Mouse (Mus musculus) liver, embryonic 16.5 days (tissue): ENCODE measurements around the gene Apbb2. TPM values are rescaled to one million over a fixed set of nuclear protein-coding genes. Genes with fewer than 3 reads are reported as not detected.

ENCODE experiments used
- ATAC-seq: fragments of 200-750 bp; cut with Nextera tagmentation; 2 replicates; pipeline ENCODE4 v1.8.0; 2017; ENCODE audit warnings: low read depth, mild to moderate bottlenecking, moderate number of reproducible peaks, moderate library complexity
- H3K27ac ChIP-seq: fragments of 300-500 bp; sonication (generic); 2 replicates; pipeline ENCODE4 v1.5.1; 2014; ENCODE audit warnings: mild to moderate bottlenecking, low read length
- H3K27me3 ChIP-seq: fragments of 300-500 bp; sonication (generic); 2 replicates; pipeline ENCODE4 v1.6.1; 2014; ENCODE audit warnings: low read depth, low read length, mixed read lengths; ENCODE audit not compliant: control insufficient read depth, insufficient read depth
- H3K36me3 ChIP-seq: fragments of 300-500 bp; sonication (generic); 2 replicates; pipeline ENCODE4 v1.6.1; 2014; ENCODE audit warnings: mild to moderate bottlenecking; ENCODE audit not compliant: control insufficient read depth, insufficient read depth
- H3K4me1 ChIP-seq: fragments of 300-500 bp; sonication (generic); 2 replicates; pipeline ENCODE4 v1.6.1; 2014; ENCODE audit warnings: low read depth, low read length, mixed read lengths; ENCODE audit not compliant: control insufficient read depth
- H3K4me2 ChIP-seq: fragments of 300-500 bp; sonication (generic); 2 replicates; pipeline ENCODE4 v1.6.1; 2014; ENCODE audit warnings: low read depth, low read length, mixed read lengths
- H3K4me3 ChIP-seq: fragments of 300-500 bp; sonication (generic); 2 replicates; pipeline ENCODE4 v1.5.1; 2014; ENCODE audit warnings: low read depth, mild to moderate bottlenecking, low read length
- H3K9ac ChIP-seq: fragments of 300-500 bp; sonication (generic); 2 replicates; pipeline ENCODE4 v1.6.1; 2014; ENCODE audit warnings: low read depth, low read length
- H3K9me3 ChIP-seq: fragments of 300-500 bp; sonication (generic); replicated peaks from 2 replicates; pipeline ENCODE4 v1.6.1; 2016; ENCODE audit warnings: low read length; ENCODE audit not compliant: control insufficient read depth
- WGBS: fragments of 180-500 bp; shearing (Covaris S2); extraction: QIAGEN DNeasy Blood & Tissue Kit; methylation state at CpG from one replicate; pipeline ENCODE4 v1.1.7; 2014; ENCODE audit not compliant: insufficient replicate concordance; 5-methylcytosine and 5-hydroxymethylcytosine counted together
- polyA plus RNA-seq: library from polyadenylated mRNA; unstranded; fragments of >200 nt; fragmentation: Nextera tagmentation; extraction: Ambion mirVana; gene quantifications from 2 replicates; pipeline ENCODE4 v1.2.1, GENCODE M21; 2015

Gene Apbb2
- polyA plus RNA-seq, 1 experiment from 2014 or later: 5.6 TPM

- Histone ChIP-seq H3K27ac (no peak overlapping the region), H3K9me3 (no peaks in the 10 kb centered on the region), H3K27me3 (no peaks in the 10 kb centered on the region), H3K4me1 (no peaks in the 10 kb centered on the region), H3K4me3 (no peak overlapping the region), H3K4me2 (no peak overlapping the region), H3K36me3 (no peaks in the 10 kb centered on the region), H3K9ac (no peak overlapping the region)
- no peak for ATAC-seq
- 47% methylated on average over 3 of the region's 3 CpGs for WGBS
These were observed 22.3 kb downstream of the Apbb2 start for GRCm38 (mm10) chr5:66596296-66596695.

DNA sequence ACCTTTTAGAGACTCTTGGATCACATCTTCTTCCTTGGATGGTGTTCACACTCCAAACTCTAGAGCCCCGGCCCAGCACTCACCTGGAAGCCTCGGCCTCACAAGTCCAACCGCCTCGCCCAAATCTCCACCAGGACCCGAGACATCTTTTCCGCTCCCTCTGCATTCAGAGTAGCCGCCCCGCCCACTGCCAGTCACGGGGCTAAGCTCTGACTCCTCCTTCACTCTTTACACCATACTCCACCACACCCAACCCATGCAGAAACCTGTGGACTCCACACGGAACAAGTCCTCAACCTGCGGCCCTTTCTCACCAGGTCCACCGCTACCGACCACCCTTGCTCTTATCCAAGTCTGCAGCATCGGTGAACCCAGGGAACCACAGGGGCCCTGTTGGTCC is 23.7 kb downstream of the Apbb2 start:
- Histone ChIP-seq H3K9ac (no peak overlapping the region), H3K4me3 (no peak overlapping the region), H3K4me2 (no peak overlapping the region), H3K36me3 (no peaks in the 10 kb centered on the region), H3K27me3 (no peaks in the 10 kb centered on the region), H3K4me1 (no peaks in the 10 kb centered on the region), H3K27ac (no peak overlapping the region), H3K9me3 (no peaks in the 10 kb centered on the region)
- ATAC-seq: no peak
- 71% methylated on average over 14 of the region's 14 CpGs for WGBS

- WGBS: 62% methylated on average over 6 of the region's 6 CpGs
- no peaks in the 10 kb centered on the region for H3K36me3 ChIP-seq
These were observed 32.3 kb downstream of the Apbb2 start for GRCm38 (mm10) chr5:66586236-66586745.

GRCm38 (mm10) chr5:66583019-66583406 is 35.6 kb downstream of the Apbb2 start:
- no peak overlapping the region for H3K4me2 ChIP-seq
- no peak overlapping the region for H3K9ac ChIP-seq
- no peak for ATAC-seq
- no peaks in the 10 kb centered on the region for H3K4me1 ChIP-seq
- no peaks in the 10 kb centered on the region for H3K36me3 ChIP-seq
- 45% methylated on average over 4 of the region's 4 CpGs for WGBS
- H3K27me3 ChIP-seq: no peaks in the 10 kb centered on the region
- H3K27ac ChIP-seq: no peak overlapping the region
- H3K9me3 ChIP-seq: no peaks in the 10 kb centered on the region; the same call in 1 of the 2 replicates
- no peak overlapping the region for H3K4me3 ChIP-seq

More at GRCm38 (mm10) chr5:66586236-66586745, 32.3 kb downstream of the Apbb2 start:
- Histone ChIP-seq H3K9me3 (no peaks in the 10 kb centered on the region; the same call in 1 of the 2 replicates), H3K27ac (no peak overlapping the region), H3K9ac (no peak overlapping the region), H3K4me1 (no peaks in the 10 kb centered on the region), H3K4me3 (no peak overlapping the region), H3K4me2 (no peak overlapping the region), H3K27me3 (no peaks in the 10 kb centered on the region)
- ATAC-seq: no peak

GRCm38 (mm10) chr5:66582281-66583018 is 36.1 kb downstream of the Apbb2 start:
- Histone ChIP-seq H3K27ac (no peak overlapping the region; the same call in 1 of the 2 replicates), H3K36me3 (no peaks in the 10 kb centered on the region), H3K27me3 (no peaks in the 10 kb centered on the region), H3K9ac (no peak overlapping the region), H3K4me3 (no peak overlapping the region), H3K4me1 (no peaks in the 10 kb centered on the region), H3K4me2 (no peak overlapping the region), H3K9me3 (no peaks in the 10 kb centered on the region; the same call in 1 of the 2 replicates)
- WGBS: 72% methylated on average over 17 of the region's 17 CpGs
- ATAC-seq: peak; percentile 85

DNA sequence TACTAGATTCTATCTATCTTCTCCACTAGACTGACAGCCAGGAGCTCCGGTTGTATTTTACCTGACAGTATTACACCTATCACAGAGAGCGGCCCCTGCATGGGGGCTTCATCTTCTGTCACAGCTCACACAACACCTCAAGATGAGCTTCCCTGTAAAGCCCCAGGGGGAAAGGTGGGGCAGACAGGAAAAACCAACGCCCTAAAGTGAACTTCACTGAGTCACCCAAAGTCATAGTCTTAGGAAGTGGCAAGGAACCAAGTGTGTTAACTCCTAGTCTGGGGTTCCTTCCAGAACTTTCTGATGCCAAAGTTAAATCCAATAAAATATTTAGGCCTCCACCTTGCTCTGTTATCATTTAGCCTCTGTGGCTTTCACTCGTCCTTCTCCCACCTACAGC is 39.5 kb downstream of the Apbb2 start:
- Histone ChIP-seq H3K9ac (no peak overlapping the region), H3K4me1 (no peaks in the 10 kb centered on the region; the same call in 1 of the 2 replicates), H3K36me3 (no peaks in the 10 kb centered on the region), H3K27ac (no peak overlapping the region), H3K4me3 (no peak overlapping the region), H3K27me3 (no peaks in the 10 kb centered on the region), H3K9me3 (no peaks in the 10 kb centered on the region), H3K4me2 (no peak overlapping the region)
- 48% methylated on average over 4 of the region's 4 CpGs for WGBS
- ATAC-seq: no peak

- no peak overlapping the region for H3K27ac ChIP-seq
- no peak overlapping the region for H3K4me2 ChIP-seq
- H3K9ac ChIP-seq: no peak overlapping the region
- H3K27me3 ChIP-seq: no peaks in the 10 kb centered on the region
- no peak overlapping the region for H3K4me3 ChIP-seq
- H3K4me1 ChIP-seq: no peaks in the 10 kb centered on the region; the same call in 1 of the 2 replicates
- WGBS: 49% methylated on average over 9 of the region's 9 CpGs
- no peaks in the 10 kb centered on the region for H3K36me3 ChIP-seq
- no peaks in the 10 kb centered on the region for H3K9me3 ChIP-seq
- no peak for ATAC-seq
These were observed 42.3 kb downstream of the Apbb2 start for GRCm38 (mm10) chr5:66576299-66576698.

GRCm38 (mm10) chr5:66575148-66575547 is 43.4 kb downstream of the Apbb2 start:
- ATAC-seq: no peak
- Histone ChIP-seq H3K9me3 (no peaks in the 10 kb centered on the region), H3K27ac (no peak overlapping the region), H3K4me2 (no peak overlapping the region), H3K27me3 (no peaks in the 10 kb centered on the region), H3K36me3 (no peaks in the 10 kb centered on the region), H3K9ac (no peak overlapping the region), H3K4me3 (no peak overlapping the region), H3K4me1 (no peaks in the 10 kb centered on the region; the same call in 1 of the 2 replicates)
- WGBS: 63% methylated on average over 13 of the region's 13 CpGs

DNA sequence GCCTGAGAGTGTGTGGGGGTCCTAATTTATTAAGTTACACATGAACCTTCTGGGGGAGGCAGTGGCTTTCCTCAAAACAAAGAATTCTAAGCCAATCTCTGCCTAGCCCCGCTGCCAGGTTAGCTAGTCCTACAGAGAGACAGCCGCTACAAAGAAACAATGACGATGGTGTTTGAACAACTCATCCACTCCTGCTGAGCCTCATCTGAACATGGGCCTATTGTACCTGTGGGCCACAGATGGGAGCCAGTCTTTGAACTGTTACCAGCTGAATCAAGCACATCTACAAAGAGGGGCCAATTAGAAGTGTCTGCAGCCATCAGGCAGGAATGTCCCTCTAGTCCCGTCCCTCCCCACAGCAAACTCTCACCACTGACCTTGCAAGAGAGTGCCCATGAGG is 45.3 kb downstream of the Apbb2 start:
- H3K4me2 ChIP-seq: no peak overlapping the region
- H3K36me3 ChIP-seq: no peaks in the 10 kb centered on the region
- WGBS: 44% methylated on average over 4 of the region's 4 CpGs
- no peaks in the 10 kb centered on the region; the same call in 1 of the 2 replicates for H3K4me1 ChIP-seq
- H3K9ac ChIP-seq: no peak overlapping the region
- no peak for ATAC-seq
- H3K4me3 ChIP-seq: no peak overlapping the region
- no peaks in the 10 kb centered on the region for H3K9me3 ChIP-seq
- no peaks in the 10 kb centered on the region for H3K27me3 ChIP-seq
- no peak overlapping the region for H3K27ac ChIP-seq
